Mouse (Mus musculus) left cerebral cortex, adult 9 months (tissue): ENCODE results near the gene Larp6.

ENCODE experiments used
- DNase-seq, 2 experiments: peaks; one replicate each; pipeline ENCODE4 v3.0.0; 2022; ENCODE audit warnings: low spot score in 2 of 2

Gene Larp6

GRCm38 (mm10) chr9:60757817-60758216 lies 45.0 kb downstream of the Larp6 start:
- DNase-seq: no peak

DNA sequence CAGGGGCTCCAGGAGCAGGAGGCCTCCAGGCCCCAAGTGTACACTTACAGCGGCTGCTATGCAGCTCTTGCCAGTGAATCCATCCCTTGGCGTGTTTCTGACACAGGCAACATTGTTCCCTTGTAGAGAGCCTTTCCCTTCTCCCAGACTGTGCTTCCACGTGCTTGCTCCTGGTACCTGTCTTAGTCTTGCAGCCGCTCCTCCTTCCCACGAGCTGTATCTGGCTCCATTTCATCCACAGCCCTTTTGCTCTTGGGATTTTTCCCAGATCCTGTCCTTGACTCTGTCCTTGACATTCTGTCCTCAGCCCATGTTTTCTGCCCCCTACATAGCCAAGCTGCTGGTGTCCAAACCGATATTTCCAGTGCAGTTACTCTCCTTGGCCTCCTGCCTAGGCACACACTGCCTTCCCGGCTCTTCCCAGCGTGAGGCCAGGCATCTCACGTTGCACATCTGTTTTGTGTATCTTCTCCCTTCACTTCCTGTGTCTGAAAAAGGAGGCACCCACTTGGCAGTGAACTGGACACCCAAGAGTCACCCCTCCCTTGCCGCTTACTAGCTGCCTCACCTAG lies 46.7 kb downstream of the Larp6 start:
- no peak for DNase-seq

- DNase-seq: no peak
Measured at GRCm38 (mm10) chr9:60765181-60765580, 52.4 kb downstream of the Larp6 start.

DNA sequence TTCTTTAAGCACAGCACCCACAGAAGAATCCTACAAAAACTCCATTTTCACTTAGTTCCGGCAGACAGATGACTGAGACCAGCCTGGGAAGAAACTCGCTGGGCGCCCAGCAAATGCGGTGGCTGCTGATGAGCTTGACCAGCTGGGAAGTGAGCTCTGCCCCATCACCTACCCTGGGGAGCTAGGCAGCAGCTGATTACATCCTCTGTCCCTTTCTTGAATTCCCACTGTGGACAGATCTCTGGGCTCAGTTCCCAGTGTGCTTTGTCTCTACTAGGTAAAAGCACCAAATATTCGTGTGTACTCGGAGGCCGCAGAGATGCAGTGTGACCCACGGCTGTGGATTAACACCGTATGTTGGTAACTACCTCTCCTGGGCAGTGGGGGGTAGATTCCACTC lies 55.6 kb downstream of the Larp6 start:
- no peak for DNase-seq

GRCm38 (mm10) chr9:60769711-60770111 lies 56.9 kb downstream of the Larp6 start:
- no peak for DNase-seq

- DNase-seq: no peak
Measured at GRCm38 (mm10) chr9:60773713-60774112, 60.9 kb downstream of the Larp6 start.

DNA sequence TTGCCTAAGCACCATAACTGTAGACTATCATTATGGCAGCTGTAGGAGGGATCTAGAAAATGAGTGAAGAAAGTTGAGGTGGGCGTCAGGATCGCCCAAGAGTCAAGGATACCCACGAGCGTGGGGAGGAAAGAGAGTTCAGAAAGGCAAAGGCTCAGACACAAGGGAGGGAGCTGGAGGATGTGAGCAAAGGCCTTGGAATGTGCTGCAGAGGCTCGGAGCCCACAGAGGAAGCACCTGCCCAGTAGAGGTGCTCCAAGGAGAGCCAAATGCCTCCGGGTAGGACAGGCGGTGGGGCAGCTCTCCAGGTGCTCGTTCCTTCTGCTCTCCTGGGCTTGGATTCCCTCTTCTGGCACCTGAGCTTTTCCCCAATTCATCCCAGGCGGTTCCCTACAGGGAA lies 64.1 kb downstream of the Larp6 start:
- no peak for DNase-seq

- DNase-seq: no peak
Measured at GRCm38 (mm10) chr9:60782057-60782789, 69.4 kb downstream of the Larp6 start.

DNA sequence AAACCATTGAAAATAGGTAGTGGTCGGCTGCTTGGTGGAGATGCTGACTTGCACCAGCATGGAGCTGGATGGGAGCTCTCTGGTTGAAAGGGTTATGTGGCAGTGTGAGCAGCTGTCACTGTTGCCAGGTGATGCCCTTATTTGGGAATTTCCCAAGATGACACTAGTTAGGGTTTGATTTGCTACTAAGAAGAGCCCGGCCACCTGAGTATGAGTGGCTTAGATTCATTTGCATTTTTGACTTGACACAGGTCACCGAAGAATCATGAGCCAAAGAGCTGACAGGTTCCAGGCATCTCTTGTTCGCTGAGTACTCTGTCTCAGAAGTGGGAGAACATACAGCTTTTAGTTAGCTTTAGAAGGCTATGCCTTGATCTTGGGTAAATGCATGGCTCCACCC lies 72.3 kb downstream of the Larp6 start:
- no peak for DNase-seq

DNA sequence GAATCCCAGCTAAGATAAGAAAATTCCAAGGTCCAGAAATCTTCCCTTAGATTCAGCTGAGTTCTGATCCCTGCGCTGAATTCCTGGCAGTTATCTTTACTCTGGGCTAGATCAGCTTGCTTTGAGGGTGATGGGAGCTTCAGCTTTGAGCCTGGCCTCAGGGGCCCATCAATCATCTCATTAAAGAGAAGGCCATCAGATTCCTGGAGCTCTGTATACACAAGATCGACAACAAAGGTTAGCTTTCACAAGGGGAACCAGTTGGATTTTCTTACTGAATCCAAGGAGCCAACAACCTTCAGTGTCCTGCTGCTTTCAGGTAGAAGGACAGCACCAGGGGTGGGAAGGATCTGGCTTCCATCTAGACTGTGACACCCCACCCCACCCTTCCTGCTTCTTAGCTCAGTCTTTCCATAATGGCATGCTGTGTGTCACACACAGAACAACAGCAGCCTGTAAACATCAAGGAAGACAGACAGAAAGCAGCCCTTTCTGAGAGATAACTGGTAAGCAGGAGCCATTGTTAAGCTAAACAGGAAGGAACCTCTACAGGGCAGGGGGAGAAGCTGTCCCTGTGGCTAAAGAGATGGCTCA lies 74.8 kb downstream of the Larp6 start:
- DNase-seq: no peak
